In the genomic region with DNA sequence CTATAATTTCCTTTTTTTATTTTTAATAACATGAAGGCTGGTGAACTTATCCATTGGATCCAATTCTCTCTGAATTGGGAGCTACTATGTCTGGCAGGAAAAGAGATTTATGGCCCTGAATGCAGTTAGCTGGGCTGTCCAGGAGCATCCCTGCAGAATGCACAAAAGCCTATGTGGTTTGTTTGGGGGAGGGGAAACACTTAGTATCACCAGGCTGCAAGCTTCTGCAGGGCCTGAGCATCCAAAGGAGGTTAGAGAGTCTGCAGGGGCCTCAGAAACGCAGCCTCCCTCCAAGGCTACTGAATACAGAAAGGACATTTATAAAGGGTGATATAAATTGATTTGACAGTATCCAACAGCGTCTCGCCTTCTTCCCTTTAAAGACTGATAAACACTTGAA, we compare ENCODE assay signal across 23 mouse cellular contexts. TPM values are rescaled to one million over a fixed set of nuclear protein-coding genes. Genes with fewer than 3 reads are reported as not detected.
A peak's percentile ranks its signal among the peaks of the same experiment; 100 is the strongest.
DNase-seq lines count a peak whose midpoint lies in the region; ATAC-seq and TF ChIP-seq lines count a peak whose summit lies in the region.
"Had no signal": no experiment of that assay in that cellular context is flagged by ENCODE, and none has a peak within 500 bp of the region (broad histone marks: within the 10 kb centered on the region; RNA-seq: fewer than 3 reads in every experiment).

No protein-coding gene starts in this region.

- WGBS in embryonic facial prominence, embryonic 14.5 days: 61% methylated on average over 3 of the region's 3 CpGs
- 38% methylated on average over 3 of the region's 3 CpGs for WGBS in midbrain, embryonic 12.5 days
- 16% methylated on average over 3 of the region's 3 CpGs for WGBS in neural tube, embryonic 14.5 days
- 46% methylated on average over 3 of the region's 3 CpGs for WGBS in intestine, postnatal 0 days

- peak; percentile 47; the same call in 1 of the 2 replicates for ATAC-seq in embryonic facial prominence, embryonic 14.5 days (ENCODE audit: low read depth)
- peak; percentile 91 for ATAC-seq in midbrain, embryonic 12.5 days (ENCODE audit: low FRiP score, low read depth)
- peak; percentile 88; the same call in 1 of the 2 replicates for ATAC-seq in neural tube, embryonic 14.5 days (ENCODE audit: low read depth)
- ATAC-seq in intestine, postnatal 0 days: no peak
- ATAC-seq: intestine, embryonic 15.5 days had no signal

- H3K4me1 ChIP-seq in embryonic facial prominence, embryonic 14.5 days (ENCODE audit: control insufficient read depth, insufficient read depth, low read length): peaks cover 5% of the 10 kb centered on the region; the same call in 1 of the 2 replicates
- peaks cover 28% of the 10 kb centered on the region for H3K4me1 ChIP-seq in midbrain, embryonic 12.5 days
- H3K4me1 ChIP-seq in neural tube, embryonic 14.5 days (ENCODE audit: control insufficient read depth, insufficient read depth, low read length): peaks cover 20% of the 10 kb centered on the region
- no peaks in the 10 kb centered on the region for H3K4me1 ChIP-seq in intestine, postnatal 0 days (replicated peaks; ENCODE audit: control insufficient read depth, insufficient read depth, low read length)

- no peak overlapping the region for H3K27ac ChIP-seq in embryonic facial prominence, embryonic 14.5 days (replicated peaks; ENCODE audit: low read depth, low read length)
- H3K27ac ChIP-seq in midbrain, embryonic 12.5 days (replicated peaks): peak overlapping the region; percentile 78
- H3K27ac ChIP-seq in neural tube, embryonic 14.5 days (ENCODE audit: low read depth, low read length): peak overlapping the region; percentile 58
- H3K27ac ChIP-seq in intestine, postnatal 0 days (ENCODE audit: low read depth, low read length): no peak overlapping the region
- H3K27ac ChIP-seq: embryonic facial prominence, embryonic 13.5 days; intestine, embryonic 15.5 days; limb, embryonic 10.5 days; macrophage had no signal

- no peaks in the 10 kb centered on the region for H3K27me3 ChIP-seq in embryonic facial prominence, embryonic 14.5 days (replicated peaks; ENCODE audit: control insufficient read depth, insufficient read depth, low read length)
- no peaks in the 10 kb centered on the region for H3K27me3 ChIP-seq in midbrain, embryonic 12.5 days
- no peaks in the 10 kb centered on the region for H3K27me3 ChIP-seq in neural tube, embryonic 14.5 days (ENCODE audit: control insufficient read depth, insufficient read depth, low read length)
- no peaks in the 10 kb centered on the region for H3K27me3 ChIP-seq in intestine, postnatal 0 days (replicated peaks; ENCODE audit: control insufficient read depth, insufficient read depth, low read length)
- H3K27me3 ChIP-seq: embryonic facial prominence, embryonic 13.5 days; intestine, embryonic 15.5 days had no signal

- no peak overlapping the region for H3K9ac ChIP-seq in embryonic facial prominence, embryonic 14.5 days (ENCODE audit: low read depth, low read length)
- no peak overlapping the region for H3K9ac ChIP-seq in midbrain, embryonic 12.5 days (replicated peaks)
- no peak overlapping the region for H3K9ac ChIP-seq in neural tube, embryonic 14.5 days (replicated peaks; ENCODE audit: low read depth, low read length)
- no peak overlapping the region for H3K9ac ChIP-seq in intestine, postnatal 0 days (ENCODE audit: low read depth, low read length)
- H3K9ac ChIP-seq: embryonic facial prominence, embryonic 13.5 days; intestine, embryonic 15.5 days; lung, embryonic 14.5 days had no signal

- H3K9me3 ChIP-seq in embryonic facial prominence, embryonic 14.5 days (ENCODE audit: control insufficient read depth, low read length): no peaks in the 10 kb centered on the region
- no peaks in the 10 kb centered on the region for H3K9me3 ChIP-seq in midbrain, embryonic 12.5 days
- H3K9me3 ChIP-seq in neural tube, embryonic 14.5 days (ENCODE audit: control insufficient read depth, low read length): no peaks in the 10 kb centered on the region
- no peaks in the 10 kb centered on the region for H3K9me3 ChIP-seq in intestine, postnatal 0 days (ENCODE audit: control insufficient read depth)
- H3K9me3 ChIP-seq: embryonic facial prominence, embryonic 13.5 days; intestine, embryonic 15.5 days; limb, embryonic 10.5 days had no signal

- DNase-seq in embryo, embryonic 10 days (ENCODE audit: low spot score): peak; percentile 12
- no peak for DNase-seq in embryo, embryonic 9.5 days (ENCODE audit: extremely low spot score)
- peak; percentile 48 for DNase-seq in embryonic facial prominence, embryonic 14.5 days (ENCODE audit: low spot score)
- DNase-seq in heart, postnatal 25 days (ENCODE audit: low spot score): no peak
- DNase-seq in gastrocnemius, adult 18-20 months (ENCODE audit: low spot score): no peak
- DNase-seq: cerebellum, adult 11 months; cerebellum, postnatal 14 days; gastrocnemius, postnatal 14 days; heart, postnatal 14 days; lung, embryonic 14.5 days; right cerebral cortex, postnatal 25 days; thymus, postnatal 36 days had no signal

- no peak for TF ChIP-seq CTCF in intestine, postnatal 0 days (IDR thresholded peaks at IDR 0.05; ENCODE audit: low read depth)

- no peak overlapping the region for H3K4me3 ChIP-seq in embryonic facial prominence, embryonic 14.5 days (ENCODE audit: low read depth, low read length)
- no peak overlapping the region for H3K4me3 ChIP-seq in midbrain, embryonic 12.5 days
- no peak overlapping the region for H3K4me3 ChIP-seq in neural tube, embryonic 14.5 days (ENCODE audit: low read depth, low read length)
- no peak overlapping the region for H3K4me3 ChIP-seq in intestine, postnatal 0 days (ENCODE audit: low read depth, low read length)
- H3K4me3 ChIP-seq: embryonic facial prominence, embryonic 13.5 days; intestine, embryonic 15.5 days; limb, embryonic 10.5 days; myocyte had no signal

- no peak overlapping the region for H3K4me2 ChIP-seq in embryonic facial prominence, embryonic 14.5 days (ENCODE audit: low read depth, low read length)
- H3K4me2 ChIP-seq in midbrain, embryonic 12.5 days (replicated peaks): 0 out of 2 replicates have a peak overlapping the region, but pooled peaks have one; percentile 2
- no peak overlapping the region for H3K4me2 ChIP-seq in neural tube, embryonic 14.5 days (ENCODE audit: low read depth, low read length)
- no peak overlapping the region for H3K4me2 ChIP-seq in intestine, postnatal 0 days (replicated peaks; ENCODE audit: low read depth)
- H3K4me2 ChIP-seq: embryonic facial prominence, embryonic 13.5 days; heart, embryonic 11.5 days; intestine, embryonic 15.5 days; liver, embryonic 11.5 days; lung, embryonic 14.5 days had no signal

- no peaks in the 10 kb centered on the region for H3K36me3 ChIP-seq in embryonic facial prominence, embryonic 14.5 days (ENCODE audit: control insufficient read depth, insufficient read depth, low read length)
- 0 out of 2 replicates have a peak, but pooled peaks cover 6% of the 10 kb centered on the region for H3K36me3 ChIP-seq in midbrain, embryonic 12.5 days
- H3K36me3 ChIP-seq in neural tube, embryonic 14.5 days (ENCODE audit: control insufficient read depth, insufficient read depth, low read length): no peaks in the 10 kb centered on the region
- H3K36me3 ChIP-seq in intestine, postnatal 0 days (ENCODE audit: control insufficient read depth, insufficient read depth): no peaks in the 10 kb centered on the region
- H3K36me3 ChIP-seq: embryonic facial prominence, embryonic 13.5 days; intestine, embryonic 15.5 days; limb, embryonic 10.5 days had no signal

- intact Hi-C loops in heart, postnatal 25 days (cut with DNase I): no loop called here

RNA-seq across cellular contexts. Expression of gene Rab3c, which starts 41.8 kb away (rescaled TPM):
- polyA plus RNA-seq in embryonic facial prominence, embryonic 14.5 days (2014; fragmentation: Nextera tagmentation; extraction: Ambion mirVana): 2.9 and 3.0 TPM in 2 replicates
- 87.8 and 90.8 TPM in 2 replicates for polyA plus RNA-seq in midbrain, embryonic 12.5 days (2016; fragmentation: Nextera tagmentation; extraction: Ambion mirVana)
- polyA plus RNA-seq in neural tube, embryonic 14.5 days (2014; fragmentation: Nextera tagmentation; extraction: Ambion mirVana): 211 and 214 TPM in 2 replicates
- total RNA-seq in heart, postnatal 25 days (2021): under 1 TPM; 0.03 to 0.14 TPM
- 3.0 TPM in 2 replicates for polyA plus RNA-seq in intestine, postnatal 0 days (2015; fragmentation: Nextera tagmentation; extraction: Ambion mirVana)
- total RNA-seq in gastrocnemius, adult 18-20 months (2021): not detected
- total RNA-seq: MEL had no signal
- polyA plus RNA-seq: macrophage had no signal

Comparison
In these comparisons a context has a peak if more than half of its experiments do, and no peak if none do; other contexts are left out.
1. DNase-seq: peak in embryo, embryonic 10 days (single experiment) and embryonic facial prominence, embryonic 14.5 days (single experiment); none in embryo, embryonic 9.5 days (single experiment), heart, postnatal 25 days (single experiment) and gastrocnemius, adult 18-20 months (single experiment).
2. H3K27ac ChIP-seq: peak in midbrain, embryonic 12.5 days (single experiment) and neural tube, embryonic 14.5 days (single experiment); none in embryonic facial prominence, embryonic 14.5 days (single experiment) and intestine, postnatal 0 days (single experiment).
3. RNA of gene Rab3c, which starts 41.8 kb away (polyA plus RNA-seq): 211 to 214 TPM in neural tube, embryonic 14.5 days and 87.8 to 90.8 TPM in midbrain, embryonic 12.5 days; 3.0 TPM in intestine, postnatal 0 days and 2.9 to 3.0 TPM in embryonic facial prominence, embryonic 14.5 days; every median in the first group is over 10 times any median in the second.